Mouse (Mus musculus) cortical plate, adult 2 months (tissue): ENCODE measurements around the gene Actn3. TPM values are rescaled to one million over a fixed set of nuclear protein-coding genes. Genes with fewer than 3 reads are reported as not detected.
"Not testable (repeated sequence)": the region's sequence is repeated elsewhere in the genome, so short reads cannot be mapped to it uniquely, and the experiment has no call there.

Experiments
- H3K27ac ChIP-seq: fragments of 200-500 bp; 2 replicates; pipeline ENCODE4 v1.5.1; 2012; ENCODE audit warnings: low read length, control low read depth, inconsistent platforms; ENCODE audit not compliant: insufficient read depth
- H3K4me1 ChIP-seq: fragments of 200-500 bp; 2 replicates; pipeline ENCODE4 v1.6.1; 2011; ENCODE audit warnings: low read length; ENCODE audit not compliant: control insufficient read depth, insufficient read depth
- H3K4me3 ChIP-seq: fragments of 200-500 bp; 2 replicates; pipeline ENCODE4 v1.5.1; 2011; ENCODE audit warnings: mild to moderate bottlenecking, low read length, control low read depth; ENCODE audit not compliant: insufficient read depth
- CTCF ChIP-seq: fragments of 200-500 bp; IDR thresholded peaks from 2 replicates; pipeline ENCODE4 v1.5.1; 2011; ENCODE audit warnings: mild to moderate bottlenecking, control low read depth, low read length; ENCODE audit not compliant: insufficient read depth; ENCODE audit errors: extremely low read depth
- POLR2A ChIP-seq: fragments of 200-500 bp; IDR thresholded peaks from 2 replicates; pipeline ENCODE4 v1.6.1; 2011; ENCODE audit warnings: mild to moderate bottlenecking, low read length, control low read depth; ENCODE audit not compliant: insufficient read depth; ENCODE audit errors: extremely low read depth
- polyA plus RNA-seq: library from polyadenylated mRNA; depleted of rRNA; stranded (reverse); fragments of >200 nt; gene quantifications from 2 replicates; pipeline ENCODE4 v1.2.3, GENCODE M21; 2012

Actn3 gene
- polyA plus RNA-seq, 1 experiment: 0.79 TPM

DNA sequence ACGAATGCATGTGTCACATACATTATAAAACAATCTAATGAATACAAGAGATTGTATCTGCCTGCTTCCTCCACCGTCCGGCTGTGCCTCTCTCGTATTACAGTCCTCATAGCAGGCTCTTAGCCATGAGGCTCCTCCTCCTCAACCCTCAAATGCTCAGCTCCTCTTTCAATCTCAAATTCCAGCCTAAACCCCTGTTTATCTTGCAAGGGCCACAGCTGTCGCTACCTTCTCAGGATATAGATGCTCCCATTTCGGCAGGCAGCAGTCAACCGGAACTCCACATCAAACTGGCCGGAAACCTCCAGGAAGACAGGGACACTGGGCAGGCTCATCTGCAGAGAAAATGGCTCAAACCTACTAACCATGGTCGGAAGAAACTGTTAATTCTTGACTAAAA lies 21.3 kb upstream of the Actn3 start:
- H3K4me3 ChIP-seq: no peak overlapping the region
- H3K27ac ChIP-seq: no peak overlapping the region
- no peaks in the 10 kb centered on the region for H3K4me1 ChIP-seq
- no peak for TF ChIP-seq CTCF
- TF ChIP-seq POLR2A: no peak

DNA sequence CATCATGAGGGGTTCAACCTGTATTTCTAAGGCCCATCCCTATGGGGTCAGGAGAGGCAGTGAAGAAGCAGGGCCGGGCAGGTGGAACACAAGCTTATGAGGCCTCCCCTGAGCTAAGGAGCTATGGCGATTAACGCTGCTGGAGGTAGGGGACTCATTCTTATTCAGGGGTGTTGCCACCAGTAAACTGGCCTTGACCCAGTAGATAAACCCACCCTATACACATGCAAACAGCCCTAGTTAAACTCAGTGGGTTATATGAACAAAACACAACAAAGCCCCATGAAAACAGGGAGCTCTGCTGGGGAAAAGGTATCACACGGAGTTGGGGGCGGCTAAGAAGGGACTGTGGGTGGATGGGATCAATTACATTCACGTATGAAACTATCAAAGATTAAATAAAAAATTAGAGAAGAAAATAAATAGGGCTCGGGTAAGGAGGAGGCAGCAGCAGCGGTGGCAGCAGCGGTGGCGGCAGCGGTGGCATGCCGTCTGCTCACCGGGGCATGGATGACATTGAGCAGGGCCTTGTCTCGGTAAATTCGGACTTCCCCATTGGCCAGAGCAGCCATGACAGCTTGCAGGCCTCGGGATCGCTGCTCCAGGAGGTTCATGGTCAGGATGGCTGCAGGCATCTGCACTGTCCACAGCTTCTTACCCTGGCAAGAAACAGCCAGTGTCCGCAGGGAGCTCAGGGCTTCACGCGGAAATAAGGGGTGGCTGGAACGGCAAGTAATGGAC lies 19.2 kb upstream of the Actn3 start:
- Histone ChIP-seq H3K4me3 (no peak overlapping the region), H3K4me1 (no peaks in the 10 kb centered on the region), H3K27ac (no peak overlapping the region)
- TF ChIP-seq CTCF (no peak), POLR2A (no peak)

DNA sequence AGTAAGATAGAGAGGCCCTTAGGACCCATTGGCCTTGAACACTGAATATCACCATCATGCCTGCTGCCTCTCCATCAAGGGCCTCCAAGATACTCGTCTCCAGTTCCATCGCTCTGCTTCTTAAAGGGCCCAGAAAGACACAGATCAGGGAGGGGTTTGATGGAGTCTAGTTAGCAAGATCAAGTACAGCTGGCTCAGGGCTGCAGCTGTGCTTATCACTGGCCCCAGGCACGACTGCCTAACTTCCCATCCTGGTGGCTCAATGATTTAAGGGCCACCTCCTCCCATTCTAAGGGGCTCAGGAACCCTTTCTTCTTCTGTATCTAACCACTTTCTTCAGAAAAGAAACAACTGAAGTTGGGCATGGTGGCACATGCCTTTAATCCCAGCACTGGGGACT lies 14.1 kb upstream of the Actn3 start:
- Histone ChIP-seq H3K4me3 (no peak overlapping the region), H3K4me1 (no peaks in the 10 kb centered on the region), H3K27ac (no peak overlapping the region)
- TF ChIP-seq CTCF (no peak), POLR2A (no peak)

DNA sequence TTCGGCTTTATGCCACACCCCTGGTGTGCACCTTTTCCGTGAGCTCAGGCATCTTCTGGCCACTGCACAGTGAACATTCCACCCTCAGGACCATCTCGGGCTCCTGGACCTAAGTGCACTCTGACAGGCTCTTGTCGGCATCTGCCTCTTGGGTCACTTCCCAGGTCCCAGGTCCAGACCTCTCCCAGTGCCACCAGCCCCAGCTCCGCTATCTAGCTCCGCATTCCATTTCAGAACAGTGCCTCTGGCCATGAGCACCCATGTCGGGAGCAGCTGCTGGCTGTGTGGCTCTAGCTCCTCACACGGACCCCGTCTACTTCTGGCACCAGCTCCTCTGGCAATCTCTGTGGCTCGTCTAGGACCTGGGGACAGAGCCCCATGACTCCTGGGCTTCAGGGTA lies 12.1 kb upstream of the Actn3 start:
- Histone ChIP-seq H3K27ac (no peak overlapping the region), H3K4me3 (no peak overlapping the region), H3K4me1 (no peaks in the 10 kb centered on the region)
- TF ChIP-seq POLR2A (no peak), CTCF (no peak)

DNA sequence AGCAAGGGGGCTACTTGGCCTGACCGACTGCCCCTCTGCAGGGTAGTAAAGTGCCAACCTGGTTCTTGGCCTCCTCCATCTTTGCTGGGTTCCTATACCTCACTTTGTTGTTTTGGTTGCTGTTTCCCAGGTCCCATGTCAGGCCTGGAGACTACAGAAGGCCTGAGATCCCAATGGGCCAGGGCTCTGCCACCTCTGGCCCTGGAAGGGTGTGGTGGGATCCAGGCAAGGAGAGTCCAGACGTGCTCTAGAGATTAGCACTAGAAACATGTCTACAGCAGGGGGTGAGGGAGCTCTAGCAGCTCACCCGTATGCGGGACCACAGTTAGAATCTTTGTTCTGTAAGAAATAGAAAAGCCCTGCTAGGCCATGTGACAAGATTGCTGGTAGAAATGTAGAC lies 6.3 kb upstream of the Actn3 start:
- H3K4me3 ChIP-seq: no peak overlapping the region
- no peak overlapping the region for H3K27ac ChIP-seq
- TF ChIP-seq CTCF (no peak), POLR2A (no peak)
- H3K4me1 ChIP-seq: peaks cover 2% of the 10 kb centered on the region; the same call in 1 of the 2 replicates

DNA sequence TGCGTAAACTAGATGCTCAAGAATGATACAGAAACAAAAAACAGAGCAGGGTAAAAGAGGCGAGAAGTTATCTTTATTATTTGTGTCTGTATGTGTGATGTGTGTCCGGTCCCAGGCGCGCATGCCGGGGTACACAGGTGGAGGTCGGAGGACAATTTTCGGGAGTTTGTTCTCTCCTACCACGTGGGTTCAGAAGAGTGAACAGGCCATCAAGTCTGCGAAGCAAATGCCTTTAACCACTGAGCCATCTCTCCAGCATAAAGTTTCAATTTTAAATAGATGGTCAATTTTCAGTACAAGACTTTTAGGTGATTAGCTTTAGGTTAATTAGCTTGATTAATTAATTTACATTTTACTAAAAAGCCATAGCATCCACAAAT lies 1.6 kb upstream of the Actn3 start:
- no peak overlapping the region for H3K27ac ChIP-seq
- H3K4me3 ChIP-seq: peak overlapping the region; percentile 84

DNA sequence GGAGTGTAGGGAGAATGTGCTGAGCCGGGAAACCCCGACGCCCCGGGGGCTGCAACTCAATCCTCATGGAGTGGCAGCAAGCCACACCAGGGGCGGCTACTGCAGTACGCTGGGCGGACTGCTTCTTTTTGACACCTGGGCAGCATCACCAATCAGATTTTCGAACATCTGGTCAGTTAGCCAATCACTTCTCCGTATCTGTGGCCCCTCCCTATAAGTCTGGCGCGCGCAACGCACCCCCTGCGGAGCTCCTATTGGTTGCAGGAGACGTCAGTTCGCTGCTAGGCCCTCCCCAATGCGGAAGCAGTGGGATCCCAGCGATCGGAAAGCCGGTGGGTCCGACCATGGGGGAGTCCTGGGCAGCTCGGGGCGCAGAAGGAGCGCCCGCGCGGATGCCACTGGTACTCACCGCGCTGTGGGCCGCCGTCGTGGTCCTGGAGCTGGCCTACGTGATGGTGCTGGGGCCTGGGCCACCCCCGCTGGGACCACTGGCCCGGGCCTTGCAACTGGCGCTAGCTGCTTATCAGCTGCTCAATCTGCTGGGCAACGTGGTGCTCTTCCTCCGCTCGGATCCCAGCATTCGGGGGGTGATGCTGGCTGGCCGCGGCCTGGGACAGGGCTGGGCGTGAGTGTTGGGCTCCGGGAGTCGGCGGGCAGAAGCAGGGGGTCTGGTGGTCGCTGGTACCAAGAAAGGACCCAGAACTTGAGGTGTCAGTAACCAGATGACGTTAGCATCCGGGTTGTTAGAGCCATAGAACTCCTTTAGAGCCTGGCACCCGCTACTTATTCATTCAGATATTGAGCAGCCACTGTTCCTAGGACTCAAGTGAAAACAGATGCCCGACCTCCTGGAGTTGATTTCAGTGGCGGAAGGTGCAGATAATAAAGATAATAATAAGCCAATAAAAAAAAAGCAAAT lies 955 bp upstream of the Actn3 start, which contains the start of gene Zdhhc24:
Gene Zdhhc24 (plus strand): TSS at position 264 of the 919 bp plus-strand sequence.
- Histone ChIP-seq H3K4me3 (peak within 1 kb of the TSS; percentile 84), H3K4me1 (peaks cover 3% of the 10 kb centered on the region; the same call in 1 of the 2 replicates), H3K27ac (0 out of 2 replicates have a peak within 1 kb of the TSS, but pooled peaks have one; percentile 23)
- TF ChIP-seq POLR2A (peak; percentile 51; the same call in 1 of the 2 replicates), CTCF (no peak)

More for the DNA sequence above, 1.6 kb upstream of the Actn3 start:
- peaks cover 3% of the 10 kb centered on the region; the same call in 1 of the 2 replicates for H3K4me1 ChIP-seq
- TF ChIP-seq POLR2A (no peak), CTCF (no peak)

DNA sequence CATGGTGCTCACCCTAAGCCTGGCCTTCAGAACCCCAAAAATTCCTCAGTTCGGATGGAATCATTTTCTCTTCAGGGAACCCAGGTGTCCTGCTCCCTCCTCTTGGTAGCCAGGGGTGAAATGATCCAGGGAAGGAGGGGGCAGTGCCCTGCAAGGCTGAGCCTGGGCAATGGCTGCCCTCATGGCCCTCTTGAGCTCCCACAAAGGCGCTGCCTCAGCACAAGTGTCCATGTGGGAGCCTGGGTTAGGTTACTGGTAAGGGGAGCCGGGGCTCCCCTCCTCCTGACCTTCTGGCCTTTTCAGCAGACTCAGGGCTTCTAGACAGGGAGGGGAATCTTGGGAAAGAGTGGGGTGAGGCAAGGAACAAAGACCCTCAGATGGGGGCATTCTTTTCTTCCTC lies 954 bp downstream of the Actn3 start:
- no peak overlapping the region for H3K4me3 ChIP-seq
- TF ChIP-seq POLR2A (no peak), CTCF (no peak)
- H3K4me1 ChIP-seq: peaks cover 3% of the 10 kb centered on the region; the same call in 1 of the 2 replicates
- no peak overlapping the region for H3K27ac ChIP-seq

DNA sequence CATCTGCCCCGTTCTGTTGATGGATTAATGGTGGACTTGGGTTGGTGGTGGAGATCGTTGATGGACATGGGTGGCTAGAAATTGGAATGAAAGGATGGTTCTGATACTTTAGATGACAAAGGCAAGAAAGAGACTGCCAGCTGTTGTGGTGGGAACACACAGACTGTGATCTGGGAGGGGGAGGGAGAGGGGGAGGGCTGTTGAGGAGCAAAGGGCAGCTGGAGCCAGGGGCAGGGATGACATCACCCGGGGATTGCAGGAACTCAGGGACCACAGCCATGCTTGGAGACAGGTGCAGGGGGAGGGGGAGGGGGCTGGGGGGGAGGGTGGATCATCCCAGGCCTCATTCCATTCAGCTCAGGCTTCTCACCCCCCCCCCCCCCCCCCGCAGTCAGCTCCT lies 1.5 kb downstream of the Actn3 start:
- H3K27ac ChIP-seq: no peak overlapping the region
- H3K4me1 ChIP-seq: peaks cover 3% of the 10 kb centered on the region; the same call in 1 of the 2 replicates
- TF ChIP-seq CTCF (no peak), POLR2A (no peak)
- H3K4me3 ChIP-seq: no peak overlapping the region

DNA sequence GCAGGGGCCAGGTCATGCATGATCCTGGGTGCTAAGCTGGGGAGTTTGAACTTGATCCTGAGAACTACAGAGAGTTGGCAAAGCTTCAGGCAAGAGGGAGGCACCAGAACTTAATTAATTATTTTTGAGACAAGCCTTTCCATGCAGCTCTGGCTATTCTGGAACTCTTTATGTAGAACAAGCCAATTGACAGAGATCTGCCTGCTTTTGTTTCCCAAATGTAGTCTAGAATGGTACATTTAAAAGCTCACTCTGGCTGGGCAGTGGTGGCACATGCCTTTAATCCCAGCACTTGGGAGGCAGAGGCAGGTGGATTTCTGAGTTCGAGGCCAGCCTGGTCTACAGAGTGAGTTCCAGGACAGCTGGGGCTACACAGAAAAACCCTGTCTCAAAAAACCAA lies 3.1 kb downstream of the Actn3 start:
- not testable (repeated sequence) for H3K4me1 ChIP-seq, H3K4me3 ChIP-seq, H3K27ac ChIP-seq
